Mouse (Mus musculus): ENCODE results near the gene Ebf1.

The Ebf1 gene

GRCm38 (mm10) chr11:44619131-44619886 is 2.2 kb downstream of the Ebf1 start:
- DNase-seq (ENCODE audit: low spot score in 2 of 2) = no peak

DNA sequence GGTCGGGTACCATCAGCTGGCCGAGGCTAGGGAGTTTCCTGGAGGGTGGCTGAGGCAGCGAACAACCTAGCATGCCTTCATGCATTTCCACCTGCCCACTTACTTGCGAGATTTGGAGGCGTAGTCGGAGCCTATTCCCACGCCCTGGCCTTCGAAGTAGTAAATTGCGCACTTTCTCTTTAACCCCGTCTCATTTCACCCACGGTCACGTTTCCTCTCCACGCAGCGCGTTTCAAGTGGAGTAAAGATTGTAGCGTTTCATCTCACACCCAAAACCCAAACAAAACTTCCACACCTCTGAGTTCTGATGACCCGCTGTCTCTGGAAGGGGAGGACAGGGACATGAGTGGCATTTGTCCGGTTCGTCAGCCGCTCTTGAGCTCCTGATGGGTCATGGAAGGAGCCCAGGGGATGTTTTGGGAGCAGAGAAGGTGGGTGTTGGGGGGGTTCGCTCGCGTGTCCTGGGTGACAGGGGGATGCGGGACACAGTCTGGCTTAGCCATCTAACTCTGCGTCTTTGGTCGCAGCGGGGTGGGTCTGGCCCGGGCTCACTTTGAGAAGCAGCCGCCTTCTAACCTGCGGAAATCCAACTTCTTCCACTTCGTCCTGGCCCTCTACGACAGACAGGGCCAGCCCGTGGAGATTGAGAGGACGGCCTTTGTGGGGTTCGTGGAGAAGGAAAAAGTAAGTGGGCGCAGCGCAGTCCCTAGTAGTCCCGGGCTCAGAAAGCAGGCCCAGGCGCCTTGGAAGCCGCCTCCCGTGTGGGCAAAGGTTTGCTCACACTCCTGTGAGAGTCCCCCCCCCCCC is 3.0 kb downstream of the Ebf1 start:
- DNase-seq (ENCODE audit: low spot score in 2 of 2) = no peak

GRCm38 (mm10) chr11:44620694-44621446 is 3.8 kb downstream of the Ebf1 start:
- DNase-seq (ENCODE audit: low spot score in 2 of 2) = no peak

- no peak for DNase-seq (ENCODE audit: low spot score in 2 of 2)
These were observed 4.5 kb downstream of the Ebf1 start for GRCm38 (mm10) chr11:44621615-44622014.

DNA sequence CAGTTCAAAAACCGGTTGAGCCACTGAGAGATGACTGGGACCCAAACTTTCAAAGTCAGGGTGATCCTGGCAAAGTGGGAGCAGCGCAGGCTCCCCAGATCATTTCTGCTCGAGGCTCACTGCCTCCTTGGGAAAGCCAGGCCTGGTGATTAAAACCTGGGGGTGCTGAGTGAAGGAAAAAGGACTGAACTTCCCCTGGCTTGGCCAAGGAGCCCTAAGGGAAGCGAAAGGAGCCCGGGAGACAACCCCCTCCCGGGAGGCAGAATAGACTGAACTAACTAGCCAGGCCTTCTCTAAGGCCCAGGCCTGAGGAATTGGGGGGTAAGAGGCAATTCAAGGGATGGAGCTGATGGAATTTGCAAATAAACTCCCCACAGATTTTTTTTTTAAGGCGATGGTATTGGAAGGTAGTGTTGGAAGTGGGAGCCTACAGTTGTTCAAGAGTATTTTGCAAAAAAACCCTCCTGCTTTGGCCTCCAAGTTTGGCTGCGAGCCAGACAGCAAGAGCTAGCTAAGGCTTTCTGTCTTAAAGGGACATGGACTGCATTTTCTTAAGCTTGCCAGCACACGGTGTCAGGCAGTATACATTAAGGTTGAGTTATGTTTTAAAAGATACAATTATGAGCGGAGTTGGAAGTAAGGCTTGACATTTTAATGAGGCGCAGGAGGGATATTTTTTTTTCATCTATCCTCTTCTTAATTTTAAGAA is 5.1 kb downstream of the Ebf1 start:
- no peak for DNase-seq (ENCODE audit: low spot score in 2 of 2)

DNA sequence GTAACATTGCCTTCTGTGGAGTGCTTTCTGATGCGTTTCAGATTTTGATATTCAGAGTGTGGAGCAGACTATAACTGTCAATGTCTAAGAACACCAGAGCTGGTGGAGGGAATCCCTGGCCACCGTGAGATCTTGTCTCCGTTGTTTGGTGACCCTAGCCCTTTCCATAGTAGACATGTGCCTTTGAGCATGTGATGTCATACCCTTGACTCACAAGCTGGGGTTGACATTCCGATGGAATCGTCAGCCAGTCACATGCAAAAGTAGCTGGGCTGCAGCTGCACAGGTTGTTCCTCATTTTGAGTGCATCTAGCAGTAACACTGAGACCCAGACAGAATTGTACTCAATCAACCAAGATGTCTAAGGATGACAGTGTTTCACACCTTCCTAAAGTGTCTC is 7.4 kb downstream of the Ebf1 start:
- DNase-seq (ENCODE audit: low spot score in 2 of 2) = no peak

- no peak for DNase-seq (ENCODE audit: low spot score in 2 of 2)
These were observed 8.9 kb downstream of the Ebf1 start for GRCm38 (mm10) chr11:44626065-44626464.

- no peak for DNase-seq (ENCODE audit: low spot score in 2 of 2)
These were observed 11.3 kb downstream of the Ebf1 start for GRCm38 (mm10) chr11:44628412-44628811.

GRCm38 (mm10) chr11:44632064-44632968 is 15.2 kb downstream of the Ebf1 start:
- no peak for DNase-seq (ENCODE audit: low spot score in 2 of 2)

DNA sequence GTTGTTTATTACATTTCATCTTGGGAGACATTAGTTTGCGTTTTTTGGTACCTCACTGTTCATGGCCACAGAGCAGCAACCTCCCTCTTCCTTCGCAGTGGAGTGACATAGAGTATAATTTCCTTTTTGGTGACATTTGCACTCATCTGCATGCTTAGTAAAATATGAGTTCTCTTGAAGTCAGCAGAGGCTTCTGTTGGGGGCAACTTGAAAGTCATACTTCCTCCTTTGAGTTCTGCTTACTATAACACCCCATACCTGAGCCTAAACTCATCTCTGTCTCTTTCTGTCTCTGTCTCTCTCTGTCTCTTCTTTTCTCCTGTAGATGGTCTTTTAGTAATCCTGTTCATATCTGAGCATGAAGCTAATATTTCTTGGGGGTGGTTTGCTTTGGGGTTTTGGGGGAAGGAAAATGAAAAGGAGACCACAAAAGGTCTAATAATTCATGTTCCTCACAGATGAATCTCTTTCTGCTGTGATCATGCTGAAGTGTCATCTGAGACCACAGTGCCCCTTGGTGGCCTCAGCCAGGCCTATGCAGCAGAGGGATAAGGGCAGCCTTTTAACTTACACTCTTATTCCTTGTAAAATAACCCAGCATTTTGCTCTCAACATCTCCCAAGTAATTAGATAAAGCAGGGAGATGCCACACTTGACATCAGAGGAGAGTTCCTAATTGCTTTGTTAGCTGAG is 16.0 kb downstream of the Ebf1 start:
- DNase-seq (ENCODE audit: low spot score in 2 of 2) = no peak

DNA sequence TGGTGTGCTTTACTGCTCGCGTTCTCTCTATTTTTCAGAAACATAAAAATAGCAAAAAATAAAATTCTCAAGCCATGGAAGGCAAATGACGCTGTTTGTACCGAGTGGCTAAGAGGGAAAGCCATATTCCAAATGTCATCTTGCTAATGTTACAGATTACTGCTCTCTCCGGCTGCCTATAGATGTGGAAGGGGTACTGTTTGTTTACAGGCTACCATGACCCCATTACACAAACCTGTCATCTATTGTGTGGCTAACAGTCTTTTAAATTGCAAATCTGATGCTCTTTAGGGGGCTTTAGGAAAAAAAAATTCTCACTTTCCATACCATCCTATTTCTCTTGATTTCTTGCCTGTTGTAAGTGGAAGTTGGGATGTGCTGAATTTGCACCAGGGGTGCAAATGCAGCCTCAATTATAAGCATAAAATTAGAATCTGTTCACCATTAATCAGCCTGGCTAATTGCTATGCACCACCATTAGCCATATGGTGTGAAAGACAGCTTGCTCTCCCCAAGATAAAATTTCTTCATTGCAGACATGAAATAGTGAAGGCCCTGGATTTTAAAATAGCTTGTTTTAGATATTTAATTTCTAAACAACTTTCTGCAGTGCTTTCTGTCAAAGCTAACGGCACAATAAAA is 17.6 kb downstream of the Ebf1 start:
- no peak for DNase-seq (ENCODE audit: low spot score in 2 of 2)

DNA sequence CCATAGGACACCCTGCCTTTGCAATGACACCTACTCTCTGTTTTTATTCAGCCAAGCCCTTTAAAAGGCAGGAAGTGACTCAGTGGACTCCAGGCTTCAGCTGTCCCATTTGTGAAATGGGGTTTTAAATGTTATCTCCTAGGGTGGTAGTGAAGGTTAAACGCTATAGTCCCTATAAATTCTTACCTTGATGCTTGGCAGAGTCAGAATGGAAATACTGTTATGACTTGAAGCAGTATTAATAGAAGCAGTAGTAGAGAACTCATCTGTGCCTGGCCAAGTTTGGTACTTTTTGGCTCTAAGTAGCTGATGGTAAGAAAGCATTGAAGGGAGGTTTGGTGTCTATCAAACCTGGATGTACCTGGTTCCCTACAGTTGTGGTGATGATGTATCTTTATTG is 19.1 kb downstream of the Ebf1 start:
- no peak for DNase-seq (ENCODE audit: low spot score in 2 of 2)

- no peak for DNase-seq (ENCODE audit: low spot score in 2 of 2)
These were observed 21.2 kb downstream of the Ebf1 start for GRCm38 (mm10) chr11:44638193-44638754.

GRCm38 (mm10) chr11:44641496-44641895 is 24.4 kb downstream of the Ebf1 start:
- DNase-seq (ENCODE audit: low spot score in 2 of 2) = no peak

DNA sequence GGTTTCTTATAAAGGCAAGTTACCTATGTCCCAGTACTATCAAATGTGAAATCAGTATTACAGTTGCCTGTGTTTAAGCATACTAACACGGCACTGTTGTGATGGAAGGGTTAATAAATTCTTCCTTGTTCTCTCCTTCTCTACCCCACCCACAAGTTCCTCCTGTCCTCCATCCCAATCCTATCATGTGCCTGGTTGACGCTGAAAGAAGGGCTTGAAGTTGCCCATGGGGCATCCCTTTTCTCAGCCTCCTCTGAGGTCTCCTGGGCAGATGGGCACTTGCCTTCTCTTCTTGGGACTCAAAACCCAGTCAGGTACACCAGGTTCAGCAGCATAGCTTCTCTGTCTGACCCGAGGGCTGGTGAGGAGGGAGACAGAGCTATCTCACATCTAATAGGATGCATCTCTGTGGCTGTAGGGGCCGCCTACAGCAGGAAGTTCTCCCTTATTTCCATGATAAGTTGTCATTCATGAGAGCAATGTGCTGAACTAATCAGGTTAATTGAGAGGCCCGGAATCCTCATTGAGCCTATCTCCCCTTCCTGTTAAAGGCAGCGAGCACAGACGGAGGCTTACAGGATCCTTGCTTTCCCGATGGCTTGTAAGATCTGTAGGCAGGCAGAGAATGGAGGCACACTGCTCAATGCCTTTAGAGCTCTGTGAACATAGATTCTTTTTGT is 37.4 kb downstream of the Ebf1 start:
- DNase-seq (ENCODE audit: low spot score in 2 of 2) = no peak

GRCm38 (mm10) chr11:44655468-44655867 is 38.4 kb downstream of the Ebf1 start:
- no peak for DNase-seq (ENCODE audit: low spot score in 2 of 2)

- DNase-seq (ENCODE audit: low spot score in 2 of 2) = no peak
These were observed 39.8 kb downstream of the Ebf1 start for GRCm38 (mm10) chr11:44656916-44657315.

GRCm38 (mm10) chr11:44657833-44658395 is 40.8 kb downstream of the Ebf1 start:
- DNase-seq (ENCODE audit: low spot score in 2 of 2) = no peak
